Mouse (Mus musculus): ENCODE data around the gene 1700049E17Rik1. TPM values are rescaled to one million over a fixed set of nuclear protein-coding genes. Genes with fewer than 3 reads are reported as not detected.

The 1700049E17Rik1 gene
- total and polyA plus RNA-seq, 3 experiments: not detected

Other genes with a start within 250 kb of the 1700049E17Rik1 start
- not detected in 2 replicates for gene Gm8068, start 223.1 kb upstream of the 1700049E17Rik1 start, total RNA-seq (2012; rRNA removed)
- gene Gm8068, start 223.1 kb upstream of the 1700049E17Rik1 start, polyA plus RNA-seq (2012; ENCODE audit: insufficient read depth in 1 of 2, insufficient read length in 2 of 2, low read depth in 1 of 2, low replicate concordance in 2 of 2, missing spikeins in 1 of 2): not detected
- not detected in 2 replicates for gene Gm7929, start 174.3 kb upstream of the 1700049E17Rik1 start, total RNA-seq (2012; rRNA removed)
- gene Gm7929, start 174.3 kb upstream of the 1700049E17Rik1 start, polyA plus RNA-seq (2012; ENCODE audit: insufficient read depth in 1 of 2, insufficient read length in 2 of 2, low read depth in 1 of 2, low replicate concordance in 2 of 2, missing spikeins in 1 of 2): not detected
- not detected in 2 replicates for gene Gm47189, start 152.5 kb upstream of the 1700049E17Rik1 start, total RNA-seq (2012; rRNA removed)
- gene Gm47189, start 152.5 kb upstream of the 1700049E17Rik1 start, polyA plus RNA-seq (2012; ENCODE audit: insufficient read depth in 1 of 2, insufficient read length in 2 of 2, low read depth in 1 of 2, low replicate concordance in 2 of 2, missing spikeins in 1 of 2): not detected
- gene Gm7980, start 17.7 kb upstream of the 1700049E17Rik1 start, total RNA-seq (2012; rRNA removed): not detected in 2 replicates
- not detected for gene Gm7980, start 17.7 kb upstream of the 1700049E17Rik1 start, polyA plus RNA-seq (2012; ENCODE audit: insufficient read depth in 1 of 2, insufficient read length in 2 of 2, low read depth in 1 of 2, low replicate concordance in 2 of 2, missing spikeins in 1 of 2)
- gene 1700024B05Rik, start 19.0 kb downstream of the 1700049E17Rik1 start, total RNA-seq (2012; rRNA removed): not detected in 2 replicates
- under 1 TPM in 1 of 2 experiments, not detected in 1; 0.10 TPM for gene 1700024B05Rik, start 19.0 kb downstream of the 1700049E17Rik1 start, polyA plus RNA-seq (2012; ENCODE audit: insufficient read depth in 1 of 2, insufficient read length in 2 of 2, low read depth in 1 of 2, low replicate concordance in 2 of 2, missing spikeins in 1 of 2)
- gene Gm6401, start 43.0 kb downstream of the 1700049E17Rik1 start, total RNA-seq (2012; rRNA removed): not detected in 2 replicates
- gene Gm6401, start 43.0 kb downstream of the 1700049E17Rik1 start, polyA plus RNA-seq (2012; ENCODE audit: insufficient read depth in 1 of 2, insufficient read length in 2 of 2, low read depth in 1 of 2, low replicate concordance in 2 of 2, missing spikeins in 1 of 2): not detected
- not detected in 2 replicates for gene Gm3543, start 58.4 kb downstream of the 1700049E17Rik1 start, total RNA-seq (2012; rRNA removed)
- not detected for gene Gm3543, start 58.4 kb downstream of the 1700049E17Rik1 start, polyA plus RNA-seq (2012; ENCODE audit: insufficient read depth in 1 of 2, insufficient read length in 2 of 2, low read depth in 1 of 2, low replicate concordance in 2 of 2, missing spikeins in 1 of 2)
- gene Gm7951, start 192.4 kb downstream of the 1700049E17Rik1 start, total RNA-seq (2012; rRNA removed): not detected in 2 replicates
- gene Gm7951, start 192.4 kb downstream of the 1700049E17Rik1 start, polyA plus RNA-seq (2012; ENCODE audit: insufficient read depth in 1 of 2, insufficient read length in 2 of 2, low read depth in 1 of 2, low replicate concordance in 2 of 2, missing spikeins in 1 of 2): not detected
- gene Gm17027, start 237.7 kb downstream of the 1700049E17Rik1 start, total RNA-seq (2012; rRNA removed): not detected in 2 replicates
- not detected for gene Gm17027, start 237.7 kb downstream of the 1700049E17Rik1 start, polyA plus RNA-seq (2012; ENCODE audit: insufficient read depth in 1 of 2, insufficient read length in 2 of 2, low read depth in 1 of 2, low replicate concordance in 2 of 2, missing spikeins in 1 of 2)

Data from MEL (cell line).